Comparison of ENCODE assay signal across 10 mouse cellular contexts in the genomic region with DNA sequence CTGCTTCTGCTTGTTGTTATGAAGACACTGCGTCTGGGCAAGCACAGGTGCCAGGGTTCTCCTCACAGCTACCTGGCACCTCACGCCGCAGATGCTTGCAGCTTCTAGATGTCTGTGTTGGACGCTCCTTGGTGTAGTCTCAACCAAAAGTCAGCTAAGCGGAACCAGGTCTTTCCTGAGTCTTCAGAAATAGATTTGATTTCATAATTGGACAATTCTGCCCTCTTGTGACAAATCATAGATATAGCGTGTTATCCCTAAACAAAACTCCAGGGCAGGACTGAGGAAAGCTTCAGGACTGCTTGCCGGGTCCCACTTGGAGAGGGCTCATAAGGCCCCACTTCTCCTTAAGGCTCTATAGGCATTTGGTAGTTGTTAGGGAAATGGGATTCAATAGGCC. TPM values are rescaled to one million over a fixed set of nuclear protein-coding genes. Genes with fewer than 3 reads are reported as not detected.
DNase-seq lines count a peak whose midpoint lies in the region; ATAC-seq lines count a peak whose summit lies in the region.
"Had no signal": no experiment of that assay in that cellular context is flagged by ENCODE, and none has a peak within 500 bp of the region (broad histone marks: within the 10 kb centered on the region; RNA-seq: fewer than 3 reads in every experiment).

No protein-coding gene starts in this region.

- peak; percentile 58 for ATAC-seq in intestine, embryonic 16.5 days
- 0 out of 2 replicates have a peak, but pooled peaks have one; percentile 32 for ATAC-seq in neural tube, embryonic 13.5 days (ENCODE audit: low read depth)

- no peaks in the 10 kb centered on the region for H3K36me3 ChIP-seq in intestine, embryonic 16.5 days (ENCODE audit: control insufficient read depth, insufficient read depth, low read length)
- H3K36me3 ChIP-seq in neural tube, embryonic 13.5 days: no peaks in the 10 kb centered on the region
- H3K36me3 ChIP-seq: embryonic facial prominence, embryonic 13.5 days had no signal

- H3K27ac ChIP-seq in intestine, embryonic 16.5 days (ENCODE audit: low read length): no peak overlapping the region
- H3K27ac ChIP-seq in neural tube, embryonic 13.5 days (replicated peaks): no peak overlapping the region
- H3K27ac ChIP-seq: embryonic facial prominence, embryonic 13.5 days had no signal

- H3K4me1 ChIP-seq in intestine, embryonic 16.5 days (ENCODE audit: control insufficient read depth, insufficient read depth, low read length): 0 out of 2 replicates have a peak, but pooled peaks cover 2% of the 10 kb centered on the region
- no peaks in the 10 kb centered on the region for H3K4me1 ChIP-seq in neural tube, embryonic 13.5 days (replicated peaks)

- H3K27me3 ChIP-seq in intestine, embryonic 16.5 days (replicated peaks; ENCODE audit: control insufficient read depth, insufficient read depth, low read length): no peaks in the 10 kb centered on the region
- H3K27me3 ChIP-seq in neural tube, embryonic 13.5 days: no peaks in the 10 kb centered on the region
- H3K27me3 ChIP-seq: embryonic facial prominence, embryonic 13.5 days had no signal

- intact Hi-C loops in left cerebral cortex, postnatal 25 days (cut with DNase I): loop anchor here (2.0 kb wide), 1 partner anchor 236 kb away; no protein-coding TSS in a partner anchor

- no peaks in the 10 kb centered on the region for H3K9me3 ChIP-seq in intestine, embryonic 16.5 days (ENCODE audit: control insufficient read depth, low read length)
- H3K9me3 ChIP-seq in neural tube, embryonic 13.5 days: no peaks in the 10 kb centered on the region
- H3K9me3 ChIP-seq: embryonic facial prominence, embryonic 13.5 days had no signal

- no peak overlapping the region for H3K4me3 ChIP-seq in intestine, embryonic 16.5 days (ENCODE audit: low read length)
- no peak overlapping the region for H3K4me3 ChIP-seq in neural tube, embryonic 13.5 days
- H3K4me3 ChIP-seq: embryonic facial prominence, embryonic 13.5 days had no signal

- no peak overlapping the region for H3K4me2 ChIP-seq in intestine, embryonic 16.5 days (ENCODE audit: low read depth, low read length)
- H3K4me2 ChIP-seq in neural tube, embryonic 13.5 days: no peak overlapping the region
- H3K4me2 ChIP-seq: embryonic facial prominence, embryonic 13.5 days had no signal

- DNase-seq in left cerebral cortex, postnatal 25 days (ENCODE audit: low spot score in 2 of 2): peak; percentile 33 to 60
- DNase-seq in left cerebral cortex, adult 11 months (ENCODE audit: low spot score): no peak
- peak; percentile 48 for DNase-seq in ZHBTc4 (ENCODE audit: low read depth, low spot score)
- DNase-seq in cerebellum, postnatal 36 days: peak; percentile 25 to 50
- DNase-seq in layer of hippocampus, adult 9-10 months (ENCODE audit: low spot score): no peak
- DNase-seq in right cerebral cortex, postnatal 36 days (ENCODE audit: low spot score in 2 of 2): no peak

- 60% methylated on average over 7 of the region's 7 CpGs for WGBS in intestine, embryonic 16.5 days
- 73% methylated on average over 7 of the region's 7 CpGs for WGBS in neural tube, embryonic 13.5 days

- H3K9ac ChIP-seq in intestine, embryonic 16.5 days (ENCODE audit: low read depth, low read length): no peak overlapping the region
- no peak overlapping the region for H3K9ac ChIP-seq in neural tube, embryonic 13.5 days
- H3K9ac ChIP-seq: embryonic facial prominence, embryonic 13.5 days had no signal

RNA-seq across cellular contexts. Expression of a gene that starts 7.8 kb away (rescaled TPM):
- under 1 TPM; 0.25 to 0.80 TPM for total RNA-seq in left cerebral cortex, postnatal 25 days (2021)
- 0.13 TPM in 1 of 2 replicates, not detected in the other for polyA plus RNA-seq in intestine, embryonic 16.5 days (2015; fragmentation: Nextera tagmentation; extraction: Ambion mirVana)
- polyA plus RNA-seq in neural tube, embryonic 13.5 days (2015; fragmentation: Nextera tagmentation; extraction: Ambion mirVana): 0.33 TPM in 1 of 2 replicates, not detected in the other
- polyA plus RNA-seq: liver, embryonic 16.5 days had no signal

RNA-seq across cellular contexts. Expression of a gene that starts 57.0 kb away (rescaled TPM):
- total RNA-seq in left cerebral cortex, postnatal 25 days (2021): 1 to 10 TPM; 1.9 to 2.7 TPM
- 4.3 and 4.9 TPM in 2 replicates for polyA plus RNA-seq in intestine, embryonic 16.5 days (2015; fragmentation: Nextera tagmentation; extraction: Ambion mirVana)
- polyA plus RNA-seq in neural tube, embryonic 13.5 days (2015; fragmentation: Nextera tagmentation; extraction: Ambion mirVana): 1.4 and 1.6 TPM in 2 replicates

Comparison
In these comparisons a context has a peak if more than half of its experiments do, and no peak if none do; other contexts are left out.
1. DNase-seq: peak in left cerebral cortex, postnatal 25 days (2 of 2), ZHBTc4 (single experiment) and cerebellum, postnatal 36 days (2 of 2); none in left cerebral cortex, adult 11 months (single experiment), layer of hippocampus, adult 9-10 months (single experiment) and right cerebral cortex, postnatal 36 days (0 of 2).